Mouse (Mus musculus) lung, embryonic 16.5 days (tissue): ENCODE measurements around the gene Usp8. TPM values are rescaled to one million over a fixed set of nuclear protein-coding genes. Genes with fewer than 3 reads are reported as not detected.

ENCODE experiments used
- ATAC-seq: fragments of 200-750 bp; cut with Nextera tagmentation; 2 replicates; pipeline ENCODE4 v1.8.0; 2017; ENCODE audit warnings: low read depth, mild to moderate bottlenecking, moderate library complexity
- H3K27ac ChIP-seq: fragments of 300-500 bp; sonication (generic); 2 replicates; pipeline ENCODE4 v1.5.1; 2014; ENCODE audit warnings: mild to moderate bottlenecking, control low read depth, low read length
- H3K27me3 ChIP-seq: fragments of 300-500 bp; sonication (generic); 2 replicates; pipeline ENCODE4 v1.6.1; 2014; ENCODE audit warnings: low read depth, low read length, mixed read lengths; ENCODE audit not compliant: control insufficient read depth, insufficient read depth
- H3K36me3 ChIP-seq: fragments of 300-500 bp; sonication (generic); 2 replicates; pipeline ENCODE4 v1.6.1; 2014; ENCODE audit warnings: low read length; ENCODE audit not compliant: control insufficient read depth, insufficient read depth
- H3K4me1 ChIP-seq: fragments of 300-500 bp; sonication (generic); replicated peaks from 2 replicates; pipeline ENCODE4 v1.6.1; 2014; ENCODE audit warnings: low read length, mixed read lengths; ENCODE audit not compliant: control insufficient read depth, insufficient read depth
- H3K4me2 ChIP-seq: fragments of 300-500 bp; sonication (generic); 2 replicates; pipeline ENCODE4 v1.6.1; 2014; ENCODE audit warnings: low read depth, low read length, control low read depth
- H3K4me3 ChIP-seq: fragments of 300-500 bp; sonication (generic); 2 replicates; pipeline ENCODE4 v1.5.1; 2014; ENCODE audit warnings: mild to moderate bottlenecking, low read length, control low read depth
- H3K9ac ChIP-seq: fragments of 300-500 bp; sonication (generic); 2 replicates; pipeline ENCODE4 v1.6.1; 2014; ENCODE audit warnings: low read length, control low read depth
- H3K9me3 ChIP-seq: fragments of 300-500 bp; sonication (generic); 2 replicates; pipeline ENCODE4 v1.6.1; 2016; ENCODE audit warnings: low read length; ENCODE audit not compliant: control insufficient read depth
- WGBS: fragments of 180-500 bp; shearing (Covaris S2); extraction: QIAGEN DNeasy Blood & Tissue Kit; methylation state at CpG from one replicate; pipeline ENCODE4 v1.1.7; 2014; 5-methylcytosine and 5-hydroxymethylcytosine counted together
- polyA plus RNA-seq: library from polyadenylated mRNA; unstranded; fragments of >200 nt; fragmentation: Nextera tagmentation; extraction: Ambion mirVana; gene quantifications from 2 replicates; pipeline ENCODE4 v1.2.1, GENCODE M21; 2015

The Usp8 gene
- polyA plus RNA-seq, 1 experiment from 2014 or later, result 43.4 TPM

GRCm38 (mm10) chr2:126787721-126788342, 80.7 kb downstream of the Usp8 start:
- H3K4me1 ChIP-seq, result peaks cover 4% of the 10 kb centered on the region; the same call in 1 of the 2 replicates
- no peak overlapping the region for H3K9ac ChIP-seq
- H3K4me3 ChIP-seq, result no peak overlapping the region
- no peaks in the 10 kb centered on the region for H3K9me3 ChIP-seq
- no peak overlapping the region for H3K4me2 ChIP-seq
- ATAC-seq, result peak; percentile 68; the same call in 1 of the 2 replicates
- WGBS, result 35% methylated on average over 9 of the region's 9 CpGs
- H3K27ac ChIP-seq, result peak overlapping the region; percentile 38
- H3K27me3 ChIP-seq, result no peaks in the 10 kb centered on the region
- H3K36me3 ChIP-seq, result peaks cover 10% of the 10 kb centered on the region

- Histone ChIP-seq H3K9ac (no peak overlapping the region), H3K4me2 (no peak overlapping the region), H3K4me1 (peaks cover 2% of the 10 kb centered on the region; the same call in 1 of the 2 replicates), H3K27ac (no peak overlapping the region), H3K4me3 (no peak overlapping the region), H3K9me3 (no peaks in the 10 kb centered on the region), H3K27me3 (no peaks in the 10 kb centered on the region), H3K36me3 (peaks cover 23% of the 10 kb centered on the region)
- no peak for ATAC-seq
- WGBS, result 70% methylated on average over 5 of the region's 5 CpGs
These were observed 85.5 kb downstream of the Usp8 start for GRCm38 (mm10) chr2:126792611-126793010.

GRCm38 (mm10) chr2:126795708-126796107, 88.6 kb downstream of the Usp8 start:
- H3K4me2 ChIP-seq, result no peak overlapping the region
- WGBS, result 74% methylated on average over 3 of the region's 3 CpGs
- no peaks in the 10 kb centered on the region for H3K4me1 ChIP-seq
- H3K36me3 ChIP-seq, result peaks cover 26% of the 10 kb centered on the region
- H3K9me3 ChIP-seq, result no peaks in the 10 kb centered on the region
- H3K27ac ChIP-seq, result no peak overlapping the region
- no peak for ATAC-seq
- H3K27me3 ChIP-seq, result no peaks in the 10 kb centered on the region
- no peak overlapping the region for H3K4me3 ChIP-seq
- H3K9ac ChIP-seq, result no peak overlapping the region

GRCm38 (mm10) chr2:126798455-126798854, 91.3 kb downstream of the Usp8 start:
- Histone ChIP-seq H3K4me1 (no peaks in the 10 kb centered on the region), H3K4me3 (no peak overlapping the region), H3K4me2 (no peak overlapping the region), H3K9me3 (no peaks in the 10 kb centered on the region), H3K9ac (no peak overlapping the region), H3K36me3 (peaks cover 24% of the 10 kb centered on the region), H3K27ac (no peak overlapping the region), H3K27me3 (no peaks in the 10 kb centered on the region)
- 70% methylated on average over 5 of the region's 5 CpGs for WGBS
- peak; percentile 47; the same call in 1 of the 2 replicates for ATAC-seq

GRCm38 (mm10) chr2:126801980-126802379, 94.9 kb downstream of the Usp8 start:
- H3K36me3 ChIP-seq, result peaks cover 28% of the 10 kb centered on the region
- H3K9me3 ChIP-seq, result no peaks in the 10 kb centered on the region
- no peaks in the 10 kb centered on the region for H3K4me1 ChIP-seq
- no peak overlapping the region for H3K9ac ChIP-seq
- no peak overlapping the region for H3K4me2 ChIP-seq
- H3K4me3 ChIP-seq, result no peak overlapping the region
- no peak for ATAC-seq
- no peak overlapping the region for H3K27ac ChIP-seq
- no peaks in the 10 kb centered on the region for H3K27me3 ChIP-seq
- WGBS, result 91% methylated on average over 3 of the region's 3 CpGs

Other genes with a start within 250 kb of the Usp8 start
- gene Atp8b4, start 206.7 kb upstream of the Usp8 start, polyA plus RNA-seq, result 1.1 and 1.5 TPM in 2 replicates
- 1.5 and 2.9 TPM in 2 replicates for gene Slc27a2, start 154.9 kb upstream of the Usp8 start, polyA plus RNA-seq
- 12.3 and 16.9 TPM in 2 replicates for gene Hdc, start 88.0 kb upstream of the Usp8 start, polyA plus RNA-seq
- 53.0 and 58.6 TPM in 2 replicates for gene Gabpb1, start 31.0 kb upstream of the Usp8 start, polyA plus RNA-seq
- gene Usp50, start 76.1 kb downstream of the Usp8 start, polyA plus RNA-seq, result 1.7 and 2.2 TPM in 2 replicates
- 45.2 and 46.6 TPM in 2 replicates for gene Trpm7, start 168.9 kb downstream of the Usp8 start, polyA plus RNA-seq
- 42.5 and 43.8 TPM in 2 replicates for gene Sppl2a, start 225.9 kb downstream of the Usp8 start, polyA plus RNA-seq